Mouse (Mus musculus): Measurements from ENCODE around the gene Abcc9. TPM values are rescaled to one million over a fixed set of nuclear protein-coding genes. Genes with fewer than 3 reads are reported as not detected.

Gene Abcc9
- 6.2 and 7.7 TPM in 2 replicates for polyA plus RNA-seq (2015; fragmentation: Nextera tagmentation; extraction: Ambion mirVana)

- H3K4me3 ChIP-seq (replicated peaks): peak within 1 kb of the TSS; percentile 51
- H3K36me3 ChIP-seq: no peaks in the 10 kb centered on the region
Observed at GRCm38 (mm10) chr6:142701652-142702637, at the start of gene Abcc9. Abcc9 (minus strand) TSS chr6:142702315.

GRCm38 (mm10) chr6:142751365-142751764 lies 49.2 kb upstream of the Abcc9 start:
- Histone ChIP-seq H3K4me2 (0 out of 2 replicates have a peak overlapping the region, but pooled peaks have one; percentile 3), H3K9ac (no peak overlapping the region), H3K9me3 (replicated peaks) (no peaks in the 10 kb centered on the region), H3K4me1 (no peaks in the 10 kb centered on the region), H3K36me3 (no peaks in the 10 kb centered on the region), H3K27me3 (peaks cover 24% of the 10 kb centered on the region), H3K27ac (no peak overlapping the region), H3K4me3 (replicated peaks) (no peak overlapping the region)
- peak; percentile 52 for ATAC-seq (replicated peaks; ENCODE audit: low FRiP score)
- WGBS: 49% methylated on average over 9 of the region's 9 CpGs

More at GRCm38 (mm10) chr6:142701652-142702637, at the start of gene Abcc9:
- Histone ChIP-seq H3K27ac (peak within 1 kb of the TSS; percentile 75), H3K9me3 (replicated peaks) (no peaks in the 10 kb centered on the region), H3K4me2 (peak within 1 kb of the TSS; percentile 87), H3K4me1 (peaks cover 23% of the 10 kb centered on the region), H3K9ac (peak within 1 kb of the TSS; percentile 49), H3K27me3 (no peaks in the 10 kb centered on the region)
- peak; percentile 83 for ATAC-seq (replicated peaks; ENCODE audit: low FRiP score)
- WGBS: 7% methylated on average over 35 of the region's 36 CpGs

DNA sequence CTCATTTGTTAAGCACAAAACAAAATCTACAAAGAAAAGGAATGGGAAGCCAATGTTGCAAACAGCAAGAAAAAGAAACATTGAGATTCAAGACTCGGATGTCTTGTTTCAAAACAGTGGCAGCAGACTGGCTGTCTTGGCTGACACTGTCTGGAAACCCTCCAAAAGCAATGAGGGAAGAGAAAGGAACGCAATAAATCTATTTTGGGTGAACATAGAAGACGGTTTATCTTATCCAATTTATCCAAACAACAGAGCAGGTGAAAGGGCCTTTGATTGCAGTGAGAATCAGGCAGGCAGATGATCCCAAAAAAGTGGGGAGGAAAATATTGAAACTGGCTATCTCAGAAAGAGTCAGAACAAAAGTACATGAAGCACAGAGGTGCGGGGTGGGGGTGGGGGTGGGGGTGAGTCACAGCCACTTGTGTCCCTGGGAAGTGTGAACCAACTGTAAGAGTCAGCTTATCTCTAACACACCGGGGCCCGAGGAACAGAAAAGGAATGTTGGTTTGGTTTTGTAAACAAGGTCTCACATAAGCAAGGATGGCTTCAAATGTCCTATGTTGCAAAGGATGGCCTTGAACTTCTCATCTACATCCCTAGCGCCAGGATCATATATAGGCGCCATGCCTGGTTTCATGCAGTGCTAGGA lies 46.1 kb upstream of the Abcc9 start:
- no peak for ATAC-seq (replicated peaks; ENCODE audit: low FRiP score)
- Histone ChIP-seq H3K27ac (no peak overlapping the region), H3K9me3 (replicated peaks) (no peaks in the 10 kb centered on the region), H3K36me3 (no peaks in the 10 kb centered on the region), H3K4me1 (no peaks in the 10 kb centered on the region), H3K9ac (no peak overlapping the region), H3K4me3 (replicated peaks) (no peak overlapping the region), H3K4me2 (no peak overlapping the region), H3K27me3 (peaks cover 5% of the 10 kb centered on the region; the same call in 1 of the 2 replicates)
- WGBS: 63% methylated on average over 8 of the region's 8 CpGs

GRCm38 (mm10) chr6:142747165-142747564 lies 45.0 kb upstream of the Abcc9 start:
- Histone ChIP-seq H3K9ac (no peak overlapping the region), H3K4me2 (no peak overlapping the region), H3K4me1 (no peaks in the 10 kb centered on the region), H3K4me3 (replicated peaks) (no peak overlapping the region), H3K36me3 (no peaks in the 10 kb centered on the region), H3K27ac (no peak overlapping the region), H3K9me3 (replicated peaks) (no peaks in the 10 kb centered on the region), H3K27me3 (no peaks in the 10 kb centered on the region)
- no peak for ATAC-seq (replicated peaks; ENCODE audit: low FRiP score)
- 80% methylated on average over 2 of the region's 2 CpGs for WGBS

DNA sequence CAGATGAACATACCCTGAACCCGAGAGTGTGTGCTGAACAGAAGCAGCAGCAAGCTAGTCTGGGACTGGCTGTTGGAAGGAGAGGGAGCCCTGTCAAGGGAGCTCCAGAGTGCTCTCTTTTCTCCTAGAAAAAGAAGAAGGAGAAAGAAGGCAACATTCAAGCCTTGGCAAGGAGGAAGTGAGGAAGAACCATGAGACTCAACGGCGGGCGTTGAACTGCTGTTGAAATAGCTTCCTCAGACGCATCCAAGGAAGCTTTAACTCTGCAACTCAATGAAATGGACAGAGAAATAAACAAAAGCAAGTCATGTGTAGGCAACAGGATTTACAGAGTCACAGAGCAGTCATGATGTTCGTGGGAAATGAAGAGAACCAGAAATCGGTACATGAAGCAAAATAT lies 44.6 kb upstream of the Abcc9 start:
- Histone ChIP-seq H3K4me1 (no peaks in the 10 kb centered on the region), H3K9ac (no peak overlapping the region), H3K36me3 (no peaks in the 10 kb centered on the region), H3K4me2 (no peak overlapping the region), H3K27ac (no peak overlapping the region), H3K9me3 (replicated peaks) (no peaks in the 10 kb centered on the region), H3K4me3 (replicated peaks) (no peak overlapping the region), H3K27me3 (no peaks in the 10 kb centered on the region)
- 69% methylated on average over 7 of the region's 7 CpGs for WGBS
- no peak for ATAC-seq (replicated peaks; ENCODE audit: low FRiP score)

DNA sequence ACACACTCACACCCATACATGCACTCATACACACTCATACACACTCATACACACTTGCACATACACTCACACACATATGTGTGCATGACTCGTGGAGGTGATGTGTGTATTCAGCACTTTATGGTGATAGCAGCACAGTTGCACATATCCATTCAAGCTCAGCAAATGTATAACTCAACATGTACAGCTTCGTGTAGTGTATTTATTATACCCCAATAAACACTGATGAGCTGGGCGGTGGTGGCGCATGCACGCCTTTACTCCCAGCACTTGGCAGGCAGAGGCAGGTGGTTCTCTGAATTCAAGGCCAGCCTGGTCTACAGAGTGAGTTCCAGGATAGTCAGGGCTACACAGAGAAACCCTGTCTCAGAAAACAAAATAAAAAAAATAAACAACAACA lies 43.4 kb upstream of the Abcc9 start:
- Histone ChIP-seq H3K9me3 (replicated peaks) (no peaks in the 10 kb centered on the region), H3K4me2 (no peak overlapping the region), H3K9ac (no peak overlapping the region), H3K4me1 (no peaks in the 10 kb centered on the region), H3K36me3 (no peaks in the 10 kb centered on the region), H3K4me3 (replicated peaks) (no peak overlapping the region), H3K27ac (no peak overlapping the region), H3K27me3 (no peaks in the 10 kb centered on the region)
- WGBS: 90% methylated on average over 5 of the region's 5 CpGs
- 0 out of 2 replicates have a peak, but pooled peaks have one; percentile 9 for ATAC-seq (replicated peaks; ENCODE audit: low FRiP score)

DNA sequence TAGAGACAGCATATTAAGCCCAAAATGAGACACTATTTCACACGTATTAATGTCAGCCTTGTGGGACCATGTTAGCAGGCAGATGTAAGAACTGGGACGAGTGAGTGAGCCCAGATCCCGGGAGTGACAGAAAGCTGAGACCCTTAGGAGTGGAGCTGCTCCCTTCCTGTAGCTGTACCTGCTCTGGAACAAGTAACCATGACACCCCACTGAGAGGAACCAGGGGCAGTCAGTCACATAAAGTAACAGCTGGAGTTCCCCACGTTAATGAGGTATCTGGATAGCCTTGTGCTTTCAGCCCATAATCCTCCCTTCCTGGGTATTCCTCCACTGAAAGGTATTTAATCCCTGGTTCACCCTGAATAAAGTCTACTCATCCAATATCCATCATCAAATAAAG lies 41.1 kb upstream of the Abcc9 start:
- no peaks in the 10 kb centered on the region for H3K36me3 ChIP-seq
- no peak overlapping the region for H3K9ac ChIP-seq
- H3K9me3 ChIP-seq (replicated peaks): no peaks in the 10 kb centered on the region
- ATAC-seq (replicated peaks; ENCODE audit: low FRiP score): no peak
- H3K27ac ChIP-seq: no peak overlapping the region
- no peak overlapping the region for H3K4me2 ChIP-seq
- H3K27me3 ChIP-seq: no peaks in the 10 kb centered on the region
- WGBS: 63% methylated on average over 4 of the region's 4 CpGs
- no peaks in the 10 kb centered on the region for H3K4me1 ChIP-seq
- no peak overlapping the region for H3K4me3 ChIP-seq (replicated peaks)

GRCm38 (mm10) chr6:142741763-142742162 lies 39.6 kb upstream of the Abcc9 start:
- Histone ChIP-seq H3K27ac (no peak overlapping the region), H3K9me3 (replicated peaks) (no peaks in the 10 kb centered on the region), H3K4me3 (replicated peaks) (no peak overlapping the region), H3K9ac (no peak overlapping the region), H3K4me1 (no peaks in the 10 kb centered on the region), H3K4me2 (no peak overlapping the region), H3K27me3 (no peaks in the 10 kb centered on the region), H3K36me3 (no peaks in the 10 kb centered on the region)
- ATAC-seq (replicated peaks; ENCODE audit: low FRiP score): no peak
- whole genome bisulfite sequencing: 86% methylated on average over 6 of the region's 6 CpGs

DNA sequence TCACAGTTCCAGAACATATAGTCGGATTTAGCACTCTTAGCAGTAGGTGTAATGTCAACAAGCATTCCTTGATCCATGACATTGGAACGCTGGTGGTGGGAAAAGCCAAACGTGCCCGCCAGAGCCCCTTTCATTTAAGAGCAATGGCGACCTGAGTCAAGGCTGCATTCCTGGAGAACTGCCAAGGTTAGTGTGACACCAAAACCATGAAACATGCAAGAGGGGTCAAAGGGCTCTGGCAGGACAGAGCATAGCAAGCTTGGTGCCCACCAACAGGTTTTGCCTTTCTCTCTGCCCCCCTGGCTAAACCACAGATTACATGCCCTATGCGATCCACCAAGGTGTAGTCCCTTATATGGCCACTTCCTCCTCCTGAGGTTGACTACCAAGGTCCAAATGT lies 36.5 kb upstream of the Abcc9 start:
- H3K4me2 ChIP-seq: no peak overlapping the region
- ATAC-seq (replicated peaks; ENCODE audit: low FRiP score): 0 out of 2 replicates have a peak, but pooled peaks have one; percentile 22
- no peak overlapping the region for H3K4me3 ChIP-seq (replicated peaks)
- no peak overlapping the region for H3K9ac ChIP-seq
- H3K27me3 ChIP-seq: no peaks in the 10 kb centered on the region
- no peaks in the 10 kb centered on the region for H3K4me1 ChIP-seq
- no peaks in the 10 kb centered on the region for H3K36me3 ChIP-seq
- 75% methylated on average over 6 of the region's 6 CpGs for WGBS
- no peaks in the 10 kb centered on the region for H3K9me3 ChIP-seq (replicated peaks)
- no peak overlapping the region for H3K27ac ChIP-seq

DNA sequence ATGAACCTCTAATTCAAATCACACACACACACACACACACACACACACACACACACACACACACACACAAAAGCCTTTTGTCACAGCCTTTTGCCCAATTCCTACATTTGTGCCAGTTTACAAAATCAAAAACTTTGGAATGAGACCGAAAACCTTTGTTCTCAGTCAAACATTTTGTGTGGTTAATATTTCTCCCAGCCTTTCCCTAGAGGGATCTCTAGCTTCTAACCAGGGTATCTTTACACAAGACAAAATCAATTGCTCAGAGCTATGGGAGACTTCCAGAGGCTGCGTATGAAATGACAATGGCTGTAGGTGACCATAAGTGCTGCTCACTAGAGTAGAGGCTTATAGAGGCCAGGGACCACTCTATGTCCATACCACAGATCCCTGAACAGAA lies 36.1 kb upstream of the Abcc9 start:
- Histone ChIP-seq H3K36me3 (no peaks in the 10 kb centered on the region), H3K4me1 (no peaks in the 10 kb centered on the region), H3K9me3 (replicated peaks) (no peaks in the 10 kb centered on the region), H3K27ac (no peak overlapping the region), H3K4me2 (no peak overlapping the region), H3K27me3 (no peaks in the 10 kb centered on the region), H3K4me3 (replicated peaks) (no peak overlapping the region), H3K9ac (no peak overlapping the region)
- 88% methylated on average over 2 of the region's 2 CpGs for WGBS
- ATAC-seq (replicated peaks; ENCODE audit: low FRiP score): no peak

DNA sequence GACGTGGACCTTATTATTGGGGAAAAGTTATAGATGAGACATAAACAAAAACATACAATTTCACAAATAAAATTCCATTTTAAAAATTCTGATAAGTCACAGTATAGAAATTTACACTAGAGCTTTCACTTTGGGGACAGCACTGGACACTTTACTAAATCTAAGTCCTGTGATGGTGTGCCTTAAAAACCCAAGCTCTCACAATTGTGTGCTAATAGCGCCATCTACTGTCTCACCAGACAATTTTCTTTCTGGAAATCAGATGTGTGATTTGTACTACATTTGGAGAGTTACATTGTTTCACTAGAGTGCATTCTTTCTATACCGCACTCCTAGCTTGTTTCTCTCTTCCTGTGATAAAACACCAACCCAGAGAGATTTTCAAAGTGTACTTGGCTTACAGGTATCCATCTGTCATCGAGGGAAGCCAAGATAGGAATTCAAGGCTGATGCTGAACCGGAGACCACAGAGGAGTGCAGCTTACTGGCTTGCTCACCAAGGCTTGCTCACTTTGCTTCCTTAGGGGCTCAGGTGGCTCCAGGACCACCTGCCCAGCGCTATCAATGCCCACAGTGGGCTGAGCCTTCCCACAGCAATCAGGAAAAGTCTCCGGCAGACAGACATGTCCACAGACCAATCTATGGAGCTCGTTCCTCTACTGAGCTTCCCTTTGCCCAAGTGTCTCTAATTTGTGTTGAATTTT lies 33.3 kb upstream of the Abcc9 start:
- Histone ChIP-seq H3K4me1 (no peaks in the 10 kb centered on the region), H3K9me3 (replicated peaks) (no peaks in the 10 kb centered on the region), H3K36me3 (no peaks in the 10 kb centered on the region), H3K4me2 (no peak overlapping the region), H3K4me3 (replicated peaks) (no peak overlapping the region), H3K9ac (no peak overlapping the region), H3K27me3 (no peaks in the 10 kb centered on the region), H3K27ac (no peak overlapping the region)
- WGBS: 44% methylated on average over 8 of the region's 8 CpGs
- 0 out of 2 replicates have a peak, but pooled peaks have one; percentile 28 for ATAC-seq (replicated peaks; ENCODE audit: low FRiP score)
